Mouse (Mus musculus): ENCODE results near the gene Vmn2r63.
A peak's percentile ranks its signal among the peaks of the same experiment; 100 is the strongest.
"Not testable (repeated sequence)": the region's sequence is repeated elsewhere in the genome, so short reads cannot be mapped to it uniquely, and the experiment has no call there.

Gene Vmn2r63

DNA sequence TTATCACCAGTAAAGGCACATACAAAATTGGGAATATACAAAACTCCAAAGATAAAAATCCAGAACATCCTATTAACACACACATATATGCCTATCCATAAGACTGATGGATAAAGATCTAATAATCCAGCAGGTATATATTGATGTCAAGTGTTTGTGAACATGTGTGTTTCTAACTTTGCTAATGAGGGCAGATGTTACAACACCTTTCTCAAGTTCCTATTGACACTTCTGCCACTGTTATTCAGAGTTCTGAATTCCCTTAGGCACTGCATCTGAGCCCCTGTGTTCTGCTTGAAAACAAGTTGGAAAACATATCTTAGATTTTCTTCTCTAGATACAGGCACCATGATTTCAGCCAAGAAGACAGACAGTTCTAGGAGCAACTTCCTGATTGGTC, at the start of gene Vmn2r63:
Gene Vmn2r63, minus strand, starts transcription at position 101 of the 400 bp plus-strand sequence.
- DNase-seq (ENCODE audit: low read depth), result not testable (repeated sequence)

DNA sequence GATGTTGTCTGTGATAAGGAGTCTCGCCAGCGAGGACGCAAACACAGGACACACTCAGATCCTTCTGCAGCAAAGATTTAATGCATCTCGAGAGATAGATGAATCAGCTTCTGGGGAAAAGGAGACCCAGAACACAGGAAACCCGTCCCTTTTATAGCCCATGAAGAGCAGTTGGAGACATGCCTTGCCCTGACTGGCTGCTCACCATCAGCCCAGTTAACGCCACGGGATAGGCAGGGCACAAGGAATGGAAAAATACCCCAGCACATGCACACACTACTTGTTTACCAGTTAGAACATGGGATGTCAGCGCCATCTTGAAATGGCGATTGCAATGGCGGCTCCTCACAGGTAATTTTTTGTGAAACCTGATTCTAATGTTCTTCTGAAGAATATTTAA, 47.1 kb upstream of the Vmn2r63 start:
- DNase-seq (ENCODE audit: low read depth), result no peak

DNA sequence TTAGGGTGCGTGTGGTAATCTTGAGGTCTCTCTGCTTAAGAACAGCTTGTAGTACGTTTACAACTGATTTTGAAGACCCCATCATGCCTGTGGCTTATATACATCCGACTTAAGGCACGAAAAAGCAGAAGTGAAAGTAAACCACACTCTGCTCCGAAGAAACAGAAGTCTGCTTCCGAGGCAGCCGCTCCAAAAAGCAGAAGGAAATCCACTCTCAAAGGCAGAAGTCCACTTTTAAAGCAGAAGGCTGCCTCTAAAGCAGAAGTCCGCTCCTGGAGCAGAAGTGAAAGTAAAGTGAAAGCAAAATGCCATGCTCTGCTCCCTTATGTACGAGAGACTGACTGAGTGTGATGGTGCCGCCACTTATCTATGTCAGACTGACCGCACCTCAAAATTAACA, 46.5 kb upstream of the Vmn2r63 start:
- DNase-seq (ENCODE audit: low read depth), result peak; percentile 2

DNA sequence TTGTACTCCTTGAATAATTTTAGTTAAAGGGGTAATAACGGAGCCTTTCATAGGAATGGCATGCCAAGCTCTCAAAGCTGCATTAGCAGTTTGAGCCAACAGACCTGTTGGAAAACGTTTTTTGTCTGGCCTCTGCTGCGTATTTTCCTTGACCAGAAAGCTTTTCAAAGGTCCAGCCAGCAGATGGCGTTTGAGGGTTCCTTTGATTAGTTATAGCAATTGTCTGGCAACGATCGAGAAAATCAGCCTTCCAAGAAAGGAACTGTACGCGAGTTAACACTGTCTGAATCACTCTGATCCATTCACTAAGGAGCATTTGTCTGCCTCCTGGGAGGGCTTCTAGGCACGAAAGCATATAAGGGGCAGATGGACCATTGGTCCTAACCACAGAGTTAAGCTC, 31.6 kb upstream of the Vmn2r63 start:
- DNase-seq (ENCODE audit: low read depth), result no peak

DNA sequence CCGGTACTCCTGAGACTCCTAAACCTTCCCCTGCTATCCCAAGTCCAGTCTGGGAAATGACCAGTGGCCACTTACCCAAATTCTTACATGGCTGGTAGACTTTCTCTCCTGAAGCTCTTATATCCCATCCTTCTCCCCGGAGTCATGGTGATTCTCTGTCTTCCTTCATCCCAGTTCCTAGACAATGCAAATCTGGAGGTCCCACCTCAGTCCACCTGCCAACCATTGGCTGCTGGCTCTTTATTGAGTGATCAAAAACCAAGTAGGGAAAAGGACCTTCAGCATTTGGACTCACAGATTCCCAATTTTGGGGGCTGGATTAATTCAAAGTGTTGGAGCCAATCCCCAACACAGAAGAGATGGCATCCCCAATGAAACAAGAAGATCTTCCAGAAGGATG, 35.6 kb downstream of the Vmn2r63 start:
- DNase-seq (ENCODE audit: low read depth), result not testable (repeated sequence)

DNA sequence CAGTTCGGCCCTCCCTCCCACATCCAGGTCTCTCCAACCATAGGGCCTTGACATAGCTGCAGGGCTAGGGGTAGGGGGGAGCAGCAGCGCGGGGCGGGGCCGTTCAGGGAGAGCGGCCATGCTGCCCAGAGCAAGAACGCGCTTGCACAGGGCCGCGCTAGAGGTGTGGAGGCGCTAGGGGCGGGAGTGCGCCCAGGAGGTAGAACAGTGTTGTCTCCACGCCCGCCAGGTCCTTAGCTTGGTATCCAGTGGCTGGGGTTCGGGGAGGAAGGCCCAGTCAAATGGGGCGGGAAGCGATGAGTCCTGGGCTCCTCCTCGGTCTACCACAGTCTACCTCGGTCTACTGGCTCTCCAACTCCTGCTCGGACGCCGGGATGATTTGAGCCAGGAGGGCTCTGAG, 55.5 kb downstream of the Vmn2r63 start:
- no peak for DNase-seq (ENCODE audit: low read depth)

DNA sequence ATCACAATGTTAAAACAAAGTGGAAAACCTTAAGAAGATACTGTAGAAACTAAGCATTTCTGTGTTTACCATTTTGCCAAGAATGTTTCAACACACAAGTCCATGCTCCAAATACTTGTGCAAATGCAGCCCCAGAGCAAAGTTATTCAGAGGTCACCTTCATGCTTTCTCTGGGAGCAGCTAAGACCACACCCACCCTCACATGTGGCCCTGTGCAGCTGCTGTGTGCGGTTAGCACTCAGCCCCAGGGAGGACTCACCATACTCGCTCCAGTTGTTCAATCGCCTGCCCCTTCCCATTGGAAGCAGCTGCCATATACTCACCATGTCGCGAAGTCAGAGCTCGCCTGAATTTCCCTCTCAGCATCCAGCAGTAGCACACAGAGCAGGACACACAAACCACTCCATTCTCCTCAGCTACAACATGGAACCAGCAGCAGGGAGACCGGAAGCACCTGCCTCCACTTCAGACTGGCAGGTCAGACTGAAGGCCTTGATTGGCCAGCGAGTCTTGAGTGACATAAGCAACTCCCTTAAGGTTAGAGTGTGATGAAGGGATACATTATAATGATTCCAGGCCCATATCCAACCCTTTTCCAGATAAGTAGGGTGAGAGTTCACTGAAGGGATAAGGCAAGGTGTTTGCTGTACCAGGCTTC, 66.7 kb downstream of the Vmn2r63 start, which contains the start of gene Gm2381:
Gene Gm2381, minus strand, starts transcription at position 434 of the 658 bp plus-strand sequence.
- not testable (repeated sequence) for DNase-seq (ENCODE audit: low read depth)

Measured in induced T-regulatory cell, adult 2 months (primary cell).